Mouse (Mus musculus) liver, embryonic 11.5 days (tissue): ENCODE measurements at regions not wholly inside any gene's neighbourhood (a gene's known extent, or its start where the extent isn't known, plus 50 kb on each side); places are given as distances from the start of the nearest gene placed in this dataset.

ENCODE experiments used
- ATAC-seq: fragments of 200-750 bp; cut with Nextera tagmentation; replicated peaks from 2 replicates; pipeline ENCODE4 v1.8.0; 2017; ENCODE audit warnings: moderate number of reproducible peaks, mild to moderate bottlenecking, moderate TSS enrichment, moderate library complexity; ENCODE audit not compliant: low FRiP score
- DNase-seq: peaks from one replicate; pipeline ENCODE4 v3.0.0-alpha.2; 2017; ENCODE audit warnings: low spot score
- H3K27ac ChIP-seq: fragments of 300-500 bp; sonication (generic); 2 replicates; pipeline ENCODE4 v1.5.1; 2014; ENCODE audit warnings: mild to moderate bottlenecking, low read depth, low read length, control low read depth
- H3K27me3 ChIP-seq: fragments of 300-500 bp; sonication (generic); replicated peaks from 2 replicates; pipeline ENCODE4 v1.6.1; 2014; ENCODE audit warnings: low read length, mixed read lengths; ENCODE audit not compliant: control insufficient read depth, insufficient read depth
- H3K36me3 ChIP-seq: fragments of 300-500 bp; sonication (generic); 2 replicates; pipeline ENCODE4 v1.6.1; 2014; ENCODE audit warnings: mild to moderate bottlenecking, low read length, moderate library complexity, mixed read lengths; ENCODE audit not compliant: control insufficient read depth, insufficient read depth
- H3K4me1 ChIP-seq: fragments of 300-500 bp; sonication (generic); replicated peaks from 2 replicates; pipeline ENCODE4 v1.6.1; 2014; ENCODE audit warnings: low read length, mixed read lengths; ENCODE audit not compliant: control insufficient read depth, insufficient read depth
- H3K4me2 ChIP-seq: fragments of 300-500 bp; sonication (generic); 2 replicates; pipeline ENCODE4 v1.6.1; 2014; ENCODE audit warnings: mild to moderate bottlenecking, control low read depth, moderate library complexity
- H3K4me3 ChIP-seq: fragments of 300-500 bp; sonication (generic); 2 replicates; pipeline ENCODE4 v1.5.1; 2014; ENCODE audit warnings: low read depth, low read length, control low read depth
- H3K9ac ChIP-seq: fragments of 300-500 bp; sonication (generic); 2 replicates; pipeline ENCODE4 v1.6.1; 2014; ENCODE audit warnings: low read depth, low read length, control low read depth
- H3K9me3 ChIP-seq: fragments of 300-500 bp; sonication (generic); 2 replicates; pipeline ENCODE4 v1.6.1; 2016; ENCODE audit warnings: low read length, inconsistent platforms, mixed read lengths; ENCODE audit not compliant: control insufficient read depth
- WGBS: fragments of 180-500 bp; shearing (Covaris S2); extraction: QIAGEN DNeasy Blood & Tissue Kit; methylation state at CpG from one replicate; pipeline ENCODE4 v1.1.7; 2014; 5-methylcytosine and 5-hydroxymethylcytosine counted together

DNA sequence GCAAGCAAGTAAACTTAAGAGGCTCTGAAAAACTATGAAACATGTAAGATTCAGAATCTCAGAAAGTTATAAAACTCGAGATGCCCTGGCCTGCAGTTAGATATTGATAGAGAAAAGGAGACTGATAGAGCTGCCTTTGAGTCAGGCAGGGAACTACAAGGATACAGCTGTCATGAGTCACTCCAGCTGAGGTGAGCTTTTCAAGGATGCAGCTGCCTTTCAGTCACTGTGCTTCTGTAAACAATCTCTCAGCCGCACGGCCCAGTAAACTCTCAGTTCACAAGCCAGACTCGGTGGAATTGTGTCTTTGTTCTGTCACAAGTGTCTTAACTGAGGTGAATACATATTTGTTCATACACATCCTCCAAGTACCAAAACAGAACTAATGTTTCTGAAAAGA, 334.9 kb upstream of the Rsrc1 start:
- Histone ChIP-seq H3K4me3 (no peak overlapping the region), H3K4me2 (no peak overlapping the region), H3K36me3 (no peaks in the 10 kb centered on the region), H3K9ac (no peak overlapping the region), H3K9me3 (no peaks in the 10 kb centered on the region), H3K27me3 (no peaks in the 10 kb centered on the region), H3K27ac (no peak overlapping the region), H3K4me1 (peaks cover 5% of the 10 kb centered on the region)
- 36% methylated on average over 4 of the region's 4 CpGs for WGBS
- no peak for DNase-seq
- no peak for ATAC-seq

DNA sequence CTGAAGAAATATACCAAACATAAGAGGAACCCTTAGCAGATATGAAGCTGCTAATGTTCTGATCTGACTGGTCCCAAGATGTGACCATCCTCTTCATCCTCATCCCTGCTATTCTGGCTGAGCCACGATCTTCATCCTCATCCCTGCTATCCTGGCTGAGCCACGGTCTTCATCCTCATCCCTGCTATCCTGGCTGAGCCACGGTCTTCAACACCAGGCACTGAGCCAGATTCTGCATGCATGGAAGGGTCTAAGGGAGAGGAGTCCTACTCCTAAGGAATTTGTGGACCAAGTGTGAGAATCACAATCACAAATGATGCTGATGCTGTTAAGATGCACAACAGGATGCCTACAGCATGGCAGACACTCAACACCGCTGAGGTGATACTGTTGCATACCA, 331.9 kb upstream of the Rsrc1 start:
- DNase-seq (no peak), ATAC-seq (no peak)
- no peaks in the 10 kb centered on the region for H3K9me3 ChIP-seq
- H3K4me3 ChIP-seq: no peak overlapping the region
- no peaks in the 10 kb centered on the region for H3K27me3 ChIP-seq
- H3K9ac ChIP-seq: no peak overlapping the region
- peaks cover 8% of the 10 kb centered on the region for H3K4me1 ChIP-seq
- 93% methylated on average over 4 of the region's 4 CpGs for WGBS
- H3K27ac ChIP-seq: no peak overlapping the region
- no peak overlapping the region for H3K4me2 ChIP-seq
- H3K36me3 ChIP-seq: no peaks in the 10 kb centered on the region

DNA sequence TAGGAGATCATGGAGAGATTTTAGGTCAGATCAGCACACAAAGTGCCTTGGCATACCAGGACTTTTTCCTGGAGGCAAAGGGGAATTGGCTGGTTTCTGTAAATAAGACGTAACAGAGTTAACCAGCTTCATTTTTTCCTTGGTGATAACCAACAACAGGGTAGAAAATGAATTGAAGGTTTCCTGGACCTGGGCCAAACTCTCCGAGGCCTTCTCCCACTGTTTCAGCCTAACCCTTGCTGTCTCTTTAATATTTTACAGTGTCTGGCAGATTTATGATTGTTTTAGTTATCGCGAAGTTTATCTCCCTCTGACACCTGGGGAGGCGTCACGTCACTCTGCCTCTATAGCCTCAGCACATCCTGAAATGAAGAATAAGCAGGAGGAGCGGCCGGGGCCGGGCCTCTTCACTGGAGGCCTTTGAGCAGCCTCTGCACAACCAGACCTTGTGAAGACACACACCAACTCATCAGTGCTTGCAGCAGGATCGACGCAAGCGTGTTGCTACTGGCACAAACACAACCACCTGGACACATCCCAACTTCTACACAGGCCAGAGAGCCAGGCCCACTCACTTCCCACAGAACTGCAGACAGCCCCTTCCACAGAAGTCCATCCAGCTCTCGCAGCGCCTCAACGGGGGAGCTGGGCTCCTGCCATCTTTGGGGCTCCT, 331.0 kb upstream of the Rsrc1 start:
- peaks cover 13% of the 10 kb centered on the region for H3K4me1 ChIP-seq
- DNase-seq (no peak), ATAC-seq (0 out of 2 replicates have a peak, but pooled peaks have one; percentile 30)
- H3K36me3 ChIP-seq: no peaks in the 10 kb centered on the region
- H3K4me3 ChIP-seq: no peak overlapping the region
- no peaks in the 10 kb centered on the region for H3K27me3 ChIP-seq
- H3K27ac ChIP-seq: no peak overlapping the region
- no peak overlapping the region for H3K4me2 ChIP-seq
- H3K9ac ChIP-seq: no peak overlapping the region
- 72% methylated on average over 15 of the region's 15 CpGs for WGBS
- H3K9me3 ChIP-seq: no peaks in the 10 kb centered on the region

DNA sequence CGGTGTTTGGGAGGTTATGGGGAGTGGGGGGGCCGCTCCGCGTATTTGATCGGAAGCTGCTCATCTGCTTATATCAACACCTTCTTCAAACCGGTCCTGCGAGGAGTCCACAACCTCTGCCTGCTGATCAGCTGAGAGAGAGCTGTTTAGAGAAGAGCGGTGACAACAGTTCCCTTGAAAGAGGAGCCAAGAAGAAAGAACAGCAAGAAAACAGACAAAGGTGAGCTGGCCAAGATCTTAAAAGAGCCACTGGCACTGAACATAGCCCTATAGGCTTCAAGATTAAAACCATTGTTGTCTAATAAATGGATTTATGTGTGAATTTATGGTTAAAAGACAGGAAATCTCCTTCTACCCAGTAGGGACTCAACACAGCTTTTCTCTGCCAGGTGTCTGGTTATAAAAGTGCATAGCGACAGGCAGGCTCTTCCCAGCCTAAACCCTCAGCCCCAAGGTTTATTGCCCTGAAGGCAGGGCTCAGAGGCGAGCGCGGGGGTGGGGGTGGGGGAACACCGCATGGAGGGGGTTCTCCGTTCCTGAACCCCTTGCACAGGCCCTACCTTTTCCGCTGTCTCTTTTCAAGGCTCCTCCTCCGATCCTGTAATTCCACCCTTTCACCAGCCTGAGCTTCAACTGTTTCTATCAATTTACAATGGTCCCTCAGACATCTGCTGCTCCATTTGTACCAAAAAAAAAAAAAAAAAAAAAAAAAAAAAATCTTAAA, 330.3 kb upstream of the Rsrc1 start:
- H3K27ac ChIP-seq: no peak overlapping the region
- 68% methylated on average over 16 of the region's 16 CpGs for WGBS
- no peak overlapping the region for H3K4me2 ChIP-seq
- H3K27me3 ChIP-seq: no peaks in the 10 kb centered on the region
- DNase-seq (no peak), ATAC-seq (no peak)
- H3K9me3 ChIP-seq: no peaks in the 10 kb centered on the region
- peaks cover 20% of the 10 kb centered on the region for H3K4me1 ChIP-seq
- H3K4me3 ChIP-seq: no peak overlapping the region
- no peak overlapping the region for H3K9ac ChIP-seq
- H3K36me3 ChIP-seq: no peaks in the 10 kb centered on the region

DNA sequence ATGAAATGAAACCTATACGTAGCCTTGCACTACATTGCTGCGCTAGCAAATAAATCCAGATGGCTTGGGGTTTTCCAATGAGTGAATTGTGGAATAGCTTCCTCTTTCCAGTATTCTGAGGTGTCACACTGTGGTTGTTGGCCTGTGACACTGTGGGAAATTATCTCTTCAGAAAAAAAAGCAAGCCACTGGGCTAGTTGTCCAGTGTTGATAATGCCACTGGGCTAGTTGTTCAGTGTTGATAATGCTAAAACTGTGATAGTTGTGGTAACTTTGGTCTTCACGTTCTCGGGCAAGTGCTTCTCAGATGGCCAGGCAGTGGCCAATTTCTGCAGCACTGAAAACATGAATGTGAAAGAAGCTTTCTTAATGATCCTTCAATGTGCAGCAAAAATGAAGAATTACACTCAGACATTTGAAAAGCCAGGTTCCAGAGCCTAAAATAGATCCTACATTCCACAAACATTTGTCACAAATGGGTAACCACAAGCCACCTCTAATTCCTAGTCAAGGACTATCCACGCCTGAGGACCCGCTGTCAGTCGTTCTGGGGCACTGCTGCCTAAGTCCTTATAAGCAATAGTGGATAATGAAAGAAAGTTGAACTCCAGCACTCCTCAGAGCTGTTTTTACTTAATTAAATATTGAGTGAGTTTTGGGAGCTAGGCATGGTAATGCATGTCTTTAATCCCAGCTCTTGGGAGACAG, 328.9 kb upstream of the Rsrc1 start:
- H3K4me1 ChIP-seq: peaks cover 30% of the 10 kb centered on the region
- H3K36me3 ChIP-seq: no peaks in the 10 kb centered on the region
- peak overlapping the region; percentile 48 for H3K4me2 ChIP-seq
- ATAC-seq (peak; percentile 68), DNase-seq (no peak)
- H3K4me3 ChIP-seq: no peak overlapping the region
- H3K9ac ChIP-seq: no peak overlapping the region
- H3K9me3 ChIP-seq: no peaks in the 10 kb centered on the region
- peak overlapping the region; percentile 49; the same call in 1 of the 2 replicates for H3K27ac ChIP-seq
- no peaks in the 10 kb centered on the region for H3K27me3 ChIP-seq
- WGBS: 43% methylated on average over 7 of the region's 7 CpGs

DNA sequence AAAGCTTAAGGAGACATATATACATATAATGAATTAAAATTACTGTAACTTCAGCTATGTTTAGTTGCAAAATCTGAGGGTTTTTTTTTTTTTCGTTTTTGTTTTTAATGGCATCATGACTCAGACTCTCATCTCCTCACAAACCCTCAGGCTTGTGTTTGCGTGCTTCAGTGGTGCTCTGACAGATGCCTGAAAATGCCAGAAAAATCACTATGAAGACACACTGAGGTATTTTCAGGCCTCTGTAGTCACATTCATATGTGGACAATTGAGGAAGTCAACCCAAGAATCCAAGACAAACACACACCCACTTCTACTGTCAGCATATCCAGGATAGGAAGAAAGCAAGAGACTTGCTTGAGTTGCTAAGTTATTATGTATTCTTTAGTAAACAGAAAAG, 327.2 kb upstream of the Rsrc1 start:
- peaks cover 30% of the 10 kb centered on the region for H3K4me1 ChIP-seq
- H3K9ac ChIP-seq: no peak overlapping the region
- H3K27me3 ChIP-seq: no peaks in the 10 kb centered on the region
- no peak overlapping the region for H3K27ac ChIP-seq
- no peak for DNase-seq
- no peaks in the 10 kb centered on the region for H3K36me3 ChIP-seq
- H3K4me3 ChIP-seq: no peak overlapping the region
- H3K9me3 ChIP-seq: no peaks in the 10 kb centered on the region
- ATAC-seq: no peak
- WGBS: 92% methylated on average over 2 of the region's 2 CpGs
- no peak overlapping the region for H3K4me2 ChIP-seq

DNA sequence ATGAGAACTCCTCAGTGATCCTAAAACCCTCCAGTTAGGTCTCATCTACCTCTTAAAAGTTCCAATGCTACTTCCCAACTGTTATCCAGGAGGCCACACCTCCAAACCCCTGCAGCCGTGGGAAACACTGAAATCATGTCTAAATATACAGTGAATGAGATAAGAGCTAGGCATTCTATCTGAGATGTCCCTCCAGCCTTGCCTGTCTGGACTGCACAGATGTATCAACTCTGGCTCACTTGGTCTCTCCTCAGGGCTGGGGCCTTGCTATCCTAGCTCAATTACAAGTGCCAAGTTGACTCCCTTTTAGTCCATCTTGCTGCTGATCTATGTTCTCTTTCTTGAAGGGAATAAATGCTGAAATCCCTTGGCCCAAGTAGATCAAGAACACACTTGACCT, 326.3 kb upstream of the Rsrc1 start:
- Histone ChIP-seq H3K27me3 (no peaks in the 10 kb centered on the region), H3K9me3 (no peaks in the 10 kb centered on the region), H3K27ac (no peak overlapping the region), H3K4me2 (no peak overlapping the region), H3K4me3 (no peak overlapping the region), H3K36me3 (no peaks in the 10 kb centered on the region), H3K4me1 (peaks cover 30% of the 10 kb centered on the region), H3K9ac (no peak overlapping the region)
- DNase-seq (no peak), ATAC-seq (peak; percentile 66)
- 10% methylated on average over 1 of the region's 1 CpGs for WGBS

DNA sequence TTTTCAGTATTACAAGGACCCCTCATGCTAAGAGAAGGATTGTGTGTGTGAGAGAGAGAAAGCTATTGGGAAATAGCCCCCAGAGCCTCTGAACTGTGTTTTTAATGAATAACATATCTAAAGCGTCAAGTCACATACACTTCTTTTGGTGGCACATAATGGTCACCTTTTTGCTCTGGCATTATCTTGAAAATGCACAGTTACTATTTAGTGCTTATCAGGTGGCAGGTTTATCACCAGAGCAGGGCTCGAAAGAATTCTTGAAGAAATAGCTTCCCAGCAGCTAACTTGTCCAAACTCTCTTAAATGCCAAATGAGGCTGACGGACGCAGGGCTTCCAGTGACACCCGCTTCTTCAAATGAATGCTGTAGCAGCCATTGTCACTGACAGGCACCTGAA, 324.7 kb upstream of the Rsrc1 start:
- Histone ChIP-seq H3K9ac (no peak overlapping the region), H3K4me1 (peaks cover 32% of the 10 kb centered on the region), H3K4me3 (no peak overlapping the region), H3K4me2 (no peak overlapping the region), H3K9me3 (no peaks in the 10 kb centered on the region), H3K27ac (peak overlapping the region; percentile 21; the same call in 1 of the 2 replicates), H3K36me3 (no peaks in the 10 kb centered on the region), H3K27me3 (no peaks in the 10 kb centered on the region)
- WGBS: 50% methylated on average over 5 of the region's 5 CpGs
- DNase-seq: no peak
- ATAC-seq: peak; percentile 51
